Mouse (Mus musculus): ENCODE measurements at regions not wholly inside any gene's neighbourhood (a gene's known extent, or its start where the extent isn't known, plus 50 kb on each side); places are given as distances from the start of the nearest gene placed in this dataset.
"Not testable (repeated sequence)": the region's sequence is repeated elsewhere in the genome, so short reads cannot be mapped to it uniquely, and the experiment has no call there.

GRCm38 (mm10) chrX:103555041-103555986, 75.1 kb upstream of the Zcchc13 start:
- not testable (repeated sequence) for TF ChIP-seq CTCF, EP300 (IDR thresholded peaks at IDR 0.05; ENCODE audit: low read depth)

Measured in liver, postnatal 0 days (tissue).